Mouse (Mus musculus) embryonic facial prominence, embryonic 15.5 days (tissue): Measurements from ENCODE around the gene Prps2. TPM values are rescaled to one million over a fixed set of nuclear protein-coding genes. Genes with fewer than 3 reads are reported as not detected.

ENCODE experiments used
- ATAC-seq: fragments of 200-750 bp; cut with Nextera tagmentation; 2 replicates; pipeline ENCODE4 v1.8.0; 2017; ENCODE audit warnings: low read depth, moderate TSS enrichment; ENCODE audit not compliant: insufficient number of reproducible peaks, low FRiP score, low TSS enrichment
- H3K27ac ChIP-seq: fragments of 300-500 bp; sonication (generic); replicated peaks from 2 replicates; pipeline ENCODE4 v1.5.1; 2015; ENCODE audit warnings: mild to moderate bottlenecking, inconsistent platforms
- H3K27me3 ChIP-seq: fragments of 300-500 bp; sonication (generic); 2 replicates; pipeline ENCODE4 v1.6.1; 2015; ENCODE audit warnings: inconsistent platforms
- H3K36me3 ChIP-seq: fragments of 300-500 bp; sonication (generic); 2 replicates; pipeline ENCODE4 v1.6.1; 2015; ENCODE audit warnings: mild to moderate bottlenecking, inconsistent platforms
- H3K4me1 ChIP-seq: fragments of 300-500 bp; sonication (generic); 2 replicates; pipeline ENCODE4 v1.6.1; 2015; ENCODE audit warnings: inconsistent platforms
- H3K4me2 ChIP-seq: fragments of 300-500 bp; sonication (generic); replicated peaks from 2 replicates; pipeline ENCODE4 v1.6.1; 2015; ENCODE audit warnings: mild to moderate bottlenecking, inconsistent platforms
- H3K4me3 ChIP-seq: fragments of 300-500 bp; sonication (generic); replicated peaks from 2 replicates; pipeline ENCODE4 v1.5.1; 2015; ENCODE audit warnings: mild to moderate bottlenecking, inconsistent platforms
- H3K9ac ChIP-seq: fragments of 300-500 bp; sonication (generic); 2 replicates; pipeline ENCODE4 v1.6.1; 2015; ENCODE audit warnings: inconsistent platforms
- H3K9me3 ChIP-seq: fragments of 300-500 bp; sonication (generic); replicated peaks from 2 replicates; pipeline ENCODE4 v1.6.1; 2016; ENCODE audit warnings: inconsistent platforms
- WGBS: fragments of 180-500 bp; shearing (Covaris S2); methylation state at CpG from one replicate; pipeline ENCODE4 v1.1.7; 2015; 5-methylcytosine and 5-hydroxymethylcytosine counted together
- polyA plus RNA-seq: library from polyadenylated mRNA; unstranded; fragments of >200 nt; fragmentation: Nextera tagmentation; extraction: Ambion mirVana; gene quantifications from 2 replicates; pipeline ENCODE4 v1.2.1, GENCODE M21; 2015

Gene Prps2
- polyA plus RNA-seq, 1 experiment from 2014 or later: 15.3 TPM

GRCm38 (mm10) chrX:167353617-167354016 is 28.9 kb downstream of the Prps2 start:
- Histone ChIP-seq H3K9ac (no peak overlapping the region), H3K4me1 (no peaks in the 10 kb centered on the region), H3K27me3 (no peaks in the 10 kb centered on the region), H3K27ac (no peak overlapping the region), H3K36me3 (0 out of 2 replicates have a peak, but pooled peaks cover 3% of the 10 kb centered on the region), H3K4me2 (no peak overlapping the region), H3K9me3 (no peaks in the 10 kb centered on the region), H3K4me3 (no peak overlapping the region)
- 83% methylated on average over 2 of the region's 2 CpGs for WGBS
- ATAC-seq: no peak

- no peaks in the 10 kb centered on the region for H3K9me3 ChIP-seq
- H3K9ac ChIP-seq: no peak overlapping the region
- no peak overlapping the region for H3K4me3 ChIP-seq
- H3K27me3 ChIP-seq: no peaks in the 10 kb centered on the region
- no peak overlapping the region for H3K4me2 ChIP-seq
- ATAC-seq: no peak
- 0 out of 2 replicates have a peak, but pooled peaks cover 3% of the 10 kb centered on the region for H3K36me3 ChIP-seq
- 73% methylated on average over 1 of the region's 1 CpGs for WGBS
- H3K4me1 ChIP-seq: no peaks in the 10 kb centered on the region
- H3K27ac ChIP-seq: no peak overlapping the region
Observed at GRCm38 (mm10) chrX:167346440-167346839, 36.1 kb downstream of the Prps2 start.

GRCm38 (mm10) chrX:167344356-167344755 is 38.2 kb downstream of the Prps2 start:
- Histone ChIP-seq H3K27ac (no peak overlapping the region), H3K36me3 (no peaks in the 10 kb centered on the region), H3K4me2 (no peak overlapping the region), H3K9me3 (no peaks in the 10 kb centered on the region), H3K27me3 (no peaks in the 10 kb centered on the region), H3K4me3 (no peak overlapping the region), H3K9ac (no peak overlapping the region), H3K4me1 (no peaks in the 10 kb centered on the region)
- ATAC-seq: no peak
- 59% methylated on average over 1 of the region's 1 CpGs for WGBS

- Histone ChIP-seq H3K4me1 (no peaks in the 10 kb centered on the region), H3K9me3 (no peaks in the 10 kb centered on the region), H3K27ac (no peak overlapping the region), H3K27me3 (no peaks in the 10 kb centered on the region), H3K36me3 (no peaks in the 10 kb centered on the region), H3K9ac (no peak overlapping the region), H3K4me3 (no peak overlapping the region), H3K4me2 (no peak overlapping the region)
- 85% methylated on average over 3 of the region's 3 CpGs for WGBS
- ATAC-seq: no peak
Observed at GRCm38 (mm10) chrX:167341811-167342210, 40.7 kb downstream of the Prps2 start.

GRCm38 (mm10) chrX:167340190-167340589 is 42.4 kb downstream of the Prps2 start:
- no peak overlapping the region for H3K4me2 ChIP-seq
- H3K4me1 ChIP-seq: no peaks in the 10 kb centered on the region
- no peaks in the 10 kb centered on the region for H3K27me3 ChIP-seq
- no peaks in the 10 kb centered on the region for H3K9me3 ChIP-seq
- no peaks in the 10 kb centered on the region for H3K36me3 ChIP-seq
- no peak for ATAC-seq
- H3K27ac ChIP-seq: no peak overlapping the region
- no peak overlapping the region for H3K4me3 ChIP-seq
- H3K9ac ChIP-seq: no peak overlapping the region
- 92% methylated on average over 2 of the region's 2 CpGs for WGBS

GRCm38 (mm10) chrX:167337990-167338389 is 44.6 kb downstream of the Prps2 start:
- no peak for ATAC-seq
- 88% methylated on average over 1 of the region's 1 CpGs for WGBS
- H3K36me3 ChIP-seq: no peaks in the 10 kb centered on the region
- H3K9me3 ChIP-seq: no peaks in the 10 kb centered on the region
- H3K27ac ChIP-seq: no peak overlapping the region
- no peaks in the 10 kb centered on the region for H3K4me1 ChIP-seq
- H3K9ac ChIP-seq: no peak overlapping the region
- no peak overlapping the region for H3K4me2 ChIP-seq
- H3K27me3 ChIP-seq: no peaks in the 10 kb centered on the region
- H3K4me3 ChIP-seq: no peak overlapping the region

GRCm38 (mm10) chrX:167334571-167334970 is 48.0 kb downstream of the Prps2 start:
- Histone ChIP-seq H3K4me2 (no peak overlapping the region), H3K27ac (no peak overlapping the region), H3K9ac (no peak overlapping the region), H3K36me3 (no peaks in the 10 kb centered on the region), H3K9me3 (no peaks in the 10 kb centered on the region), H3K27me3 (no peaks in the 10 kb centered on the region), H3K4me1 (no peaks in the 10 kb centered on the region), H3K4me3 (no peak overlapping the region)
- ATAC-seq: no peak
- 85% methylated on average over 1 of the region's 1 CpGs for WGBS

- no peaks in the 10 kb centered on the region for H3K9me3 ChIP-seq
- ATAC-seq: no peak
- H3K27me3 ChIP-seq: no peaks in the 10 kb centered on the region
- no peak overlapping the region for H3K27ac ChIP-seq
- no peak overlapping the region for H3K9ac ChIP-seq
- H3K4me2 ChIP-seq: no peak overlapping the region
- H3K36me3 ChIP-seq: no peaks in the 10 kb centered on the region
- no peak overlapping the region for H3K4me3 ChIP-seq
- 88% methylated on average over 1 of the region's 1 CpGs for WGBS
- H3K4me1 ChIP-seq: no peaks in the 10 kb centered on the region
Observed at GRCm38 (mm10) chrX:167332607-167333006, 49.9 kb downstream of the Prps2 start.

- 73% methylated on average over 4 of the region's 4 CpGs for WGBS
- Histone ChIP-seq H3K27me3 (0 out of 2 replicates have a peak, but pooled peaks cover 2% of the 10 kb centered on the region), H3K27ac (no peak overlapping the region), H3K4me1 (no peaks in the 10 kb centered on the region), H3K9me3 (no peaks in the 10 kb centered on the region), H3K4me3 (no peak overlapping the region), H3K9ac (no peak overlapping the region), H3K36me3 (no peaks in the 10 kb centered on the region), H3K4me2 (no peak overlapping the region)
- no peak for ATAC-seq
Observed at GRCm38 (mm10) chrX:167330993-167331392, 51.6 kb downstream of the Prps2 start.

- H3K27ac ChIP-seq: no peak within 1 kb of the TSS
- H3K4me1 ChIP-seq: no peaks in the 10 kb centered on the region
- 63% methylated on average over 6 of the region's 6 CpGs for WGBS
- no peaks in the 10 kb centered on the region for H3K36me3 ChIP-seq
- H3K4me3 ChIP-seq: no peak within 1 kb of the TSS
- no peak for ATAC-seq
- H3K27me3 ChIP-seq: 0 out of 2 replicates have a peak, but pooled peaks cover 3% of the 10 kb centered on the region
- no peaks in the 10 kb centered on the region for H3K9me3 ChIP-seq
- H3K4me2 ChIP-seq: no peak within 1 kb of the TSS
- H3K9ac ChIP-seq: no peak within 1 kb of the TSS
Observed at GRCm38 (mm10) chrX:167330399-167330798, 52.1 kb downstream of the Prps2 start, which contains the start of gene Tlr7. TSS of gene Tlr7 (minus strand) at chrX:167330558.

GRCm38 (mm10) chrX:167329620-167330019 is 52.9 kb downstream of the Prps2 start:
- Histone ChIP-seq H3K9me3 (no peaks in the 10 kb centered on the region), H3K4me3 (no peak overlapping the region), H3K27me3 (0 out of 2 replicates have a peak, but pooled peaks cover 3% of the 10 kb centered on the region), H3K27ac (no peak overlapping the region), H3K4me2 (no peak overlapping the region), H3K4me1 (no peaks in the 10 kb centered on the region), H3K9ac (no peak overlapping the region), H3K36me3 (no peaks in the 10 kb centered on the region)
- ATAC-seq: no peak
- 81% methylated on average over 1 of the region's 1 CpGs for WGBS

- WGBS: 64% methylated on average over 1 of the region's 1 CpGs
- Histone ChIP-seq H3K27me3 (0 out of 2 replicates have a peak, but pooled peaks cover 3% of the 10 kb centered on the region), H3K4me2 (no peak overlapping the region), H3K9me3 (no peaks in the 10 kb centered on the region), H3K27ac (no peak overlapping the region), H3K36me3 (no peaks in the 10 kb centered on the region), H3K4me1 (no peaks in the 10 kb centered on the region), H3K4me3 (no peak overlapping the region), H3K9ac (no peak overlapping the region)
- ATAC-seq: no peak
Observed at GRCm38 (mm10) chrX:167329098-167329497, 53.5 kb downstream of the Prps2 start.
